ENCODE assay signal across 16 mouse cellular contexts in the genomic region with DNA sequence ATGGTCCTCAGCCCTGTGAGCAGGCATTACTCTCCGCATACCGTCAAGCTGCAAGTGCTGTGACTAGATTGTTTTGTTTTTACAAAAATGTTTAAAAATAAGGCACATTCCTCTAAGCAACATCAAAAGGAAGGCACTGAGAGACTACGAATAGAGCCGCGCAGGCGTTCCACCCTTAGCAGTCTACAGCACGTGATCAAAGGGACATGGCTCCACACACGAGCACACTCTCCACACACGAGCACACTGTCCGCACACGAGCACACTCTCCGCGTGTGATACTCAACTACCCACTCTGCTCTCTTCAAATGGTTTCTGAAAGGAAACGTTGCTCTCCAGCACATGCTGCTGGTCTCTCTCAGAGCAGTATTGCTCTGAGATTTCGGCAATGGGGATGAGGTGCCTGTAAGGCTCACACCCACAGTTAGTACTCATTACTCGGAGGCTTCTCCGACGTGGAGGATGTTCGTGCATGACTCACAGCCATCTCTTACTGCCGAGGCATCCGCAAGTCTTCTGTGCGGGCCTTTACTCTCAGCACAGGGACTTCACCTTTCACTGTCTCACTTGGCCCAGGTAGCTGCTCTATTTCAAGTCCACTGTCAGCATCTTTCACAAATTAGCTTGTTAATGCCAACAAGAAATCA. TPM values are rescaled to one million over a fixed set of nuclear protein-coding genes. Genes with fewer than 3 reads are reported as not detected.
DNase-seq lines count a peak whose midpoint lies in the region; ATAC-seq and TF ChIP-seq lines count a peak whose summit lies in the region.
"Had no signal": no experiment of that assay in that cellular context is flagged by ENCODE, and none has a peak within 500 bp of the region (broad histone marks: within the 10 kb centered on the region; RNA-seq: fewer than 3 reads in every experiment).

No protein-coding gene starts in this region.

- 91% methylated on average over 22 of the region's 22 CpGs for WGBS in forebrain, embryonic 14.5 days
- 94% methylated on average over 22 of the region's 22 CpGs for WGBS in forebrain, embryonic 11.5 days
- WGBS in macrophage (ENCODE audit: missing documents), result 86% methylated on average over 16 of the region's 22 CpGs
- WGBS in liver, embryonic 11.5 days, result 90% methylated on average over 22 of the region's 22 CpGs
- WGBS in kidney, embryonic 16.5 days, result 79% methylated on average over 22 of the region's 22 CpGs

- H3K27ac ChIP-seq in forebrain, embryonic 14.5 days (ENCODE audit: low read depth, low read length), result peak overlapping the region; percentile 30; the same call in 1 of the 2 replicates
- H3K27ac ChIP-seq in forebrain, embryonic 11.5 days (ENCODE audit: low read depth, low read length), result no peak overlapping the region
- H3K27ac ChIP-seq in ES-E14 (ENCODE audit: insufficient read depth, low read depth, low read length, poor library complexity, severe bottlenecking) (no peak overlapping the region), macrophage (peak overlapping the region; percentile 51)
- no peak overlapping the region for H3K27ac ChIP-seq in liver, embryonic 11.5 days (ENCODE audit: low read depth, low read length)
- no peak overlapping the region for H3K27ac ChIP-seq in kidney, embryonic 16.5 days (ENCODE audit: low read length)
- H3K27ac ChIP-seq: kidney, postnatal 0 days; liver, embryonic 14.5 days had no signal

- in situ Hi-C loops in ES-E14 (cut with MboI; ENCODE audit: low sequenced_read_pairs in 2 of 2, unreplicated experiment in 2 of 2), result no loop called here

- no peak for DNase-seq in forebrain, embryonic 14.5 days (ENCODE audit: low spot score)
- DNase-seq in forebrain, embryonic 11.5 days (ENCODE audit: low spot score), result no peak
- peak; percentile 35 to 38 for DNase-seq in left cerebral cortex, adult 18-20 months (ENCODE audit: low spot score in 2 of 2)
- no peak for DNase-seq in left cerebral cortex, adult 11 months (ENCODE audit: low spot score)
- no peak for DNase-seq in ES-E14 (ENCODE audit: low read depth, low spot score)
- DNase-seq in liver, embryonic 11.5 days (ENCODE audit: low spot score), result no peak
- DNase-seq: heart, postnatal 10 days; lung, postnatal 14 days; thymus, postnatal 4 days had no signal

- no peak overlapping the region for H3K4me2 ChIP-seq in forebrain, embryonic 14.5 days (ENCODE audit: low read length)
- H3K4me2 ChIP-seq in forebrain, embryonic 11.5 days (ENCODE audit: low read depth, low read length, severe bottlenecking), result no peak overlapping the region
- H3K4me2 ChIP-seq in liver, embryonic 11.5 days, result no peak overlapping the region
- no peak overlapping the region for H3K4me2 ChIP-seq in kidney, embryonic 16.5 days (replicated peaks; ENCODE audit: low read depth, low read length)
- H3K4me2 ChIP-seq: midbrain, embryonic 11.5 days had no signal

- H3K4me3 ChIP-seq in forebrain, embryonic 14.5 days (ENCODE audit: low read depth, low read length), result no peak overlapping the region
- H3K4me3 ChIP-seq in forebrain, embryonic 11.5 days (ENCODE audit: low read depth, low read length), result no peak overlapping the region
- no peak overlapping the region for H3K4me3 ChIP-seq in ES-E14 (ENCODE audit: insufficient read depth in 1 of 2, low read depth in 1 of 2, low read length in 2 of 2, poor library complexity in 1 of 2, severe bottlenecking in 1 of 2)
- H3K4me3 ChIP-seq in macrophage (ENCODE audit: inconsistent target), result no peak overlapping the region
- no peak overlapping the region for H3K4me3 ChIP-seq in liver, embryonic 11.5 days (ENCODE audit: low read depth, low read length)
- no peak overlapping the region for H3K4me3 ChIP-seq in kidney, embryonic 16.5 days (ENCODE audit: low read length)

- 0 out of 2 replicates have a peak, but pooled peaks cover 5% of the 10 kb centered on the region for H3K9me3 ChIP-seq in forebrain, embryonic 14.5 days (replicated peaks; ENCODE audit: control insufficient read depth, low read length)
- H3K9me3 ChIP-seq in forebrain, embryonic 11.5 days (ENCODE audit: control insufficient read depth, low read length), result no peaks in the 10 kb centered on the region; the same call in 1 of the 2 replicates
- H3K9me3 ChIP-seq in ES-E14 (ENCODE audit: control insufficient read depth, insufficient read depth, low read depth, low read length), result no peaks in the 10 kb centered on the region
- peaks cover 4% of the 10 kb centered on the region; the same call in 1 of the 2 replicates for H3K9me3 ChIP-seq in liver, embryonic 11.5 days (ENCODE audit: control insufficient read depth, low read length)
- peaks cover 10% of the 10 kb centered on the region; the same call in 1 of the 2 replicates for H3K9me3 ChIP-seq in kidney, embryonic 16.5 days (ENCODE audit: low read length)

- H3K9ac ChIP-seq in forebrain, embryonic 14.5 days (ENCODE audit: low read length), result no peak overlapping the region
- no peak overlapping the region for H3K9ac ChIP-seq in forebrain, embryonic 11.5 days (ENCODE audit: low read length)
- peak overlapping the region; percentile 16 for H3K9ac ChIP-seq in ES-E14 (ENCODE audit: insufficient read depth, low read depth, low read length, poor library complexity, severe bottlenecking)
- no peak overlapping the region for H3K9ac ChIP-seq in liver, embryonic 11.5 days (ENCODE audit: low read depth, low read length)
- no peak overlapping the region for H3K9ac ChIP-seq in kidney, embryonic 16.5 days (replicated peaks; ENCODE audit: low read length)
- H3K9ac ChIP-seq: liver, embryonic 14.5 days had no signal

- H3K36me3 ChIP-seq in forebrain, embryonic 14.5 days (ENCODE audit: control insufficient read depth, insufficient read depth, low read length), result peaks cover 72% of the 10 kb centered on the region
- peaks cover 26% of the 10 kb centered on the region for H3K36me3 ChIP-seq in forebrain, embryonic 11.5 days (ENCODE audit: control insufficient read depth, insufficient read depth, low read length)
- H3K36me3 ChIP-seq in ES-E14 (ENCODE audit: control insufficient read depth, insufficient read depth, low read length, poor library complexity, severe bottlenecking) (peaks cover 2% of the 10 kb centered on the region; the same call in 1 of the 2 replicates), macrophage (ENCODE audit: inconsistent target) (peaks cover 46% of the 10 kb centered on the region)
- H3K36me3 ChIP-seq in liver, embryonic 11.5 days (ENCODE audit: control insufficient read depth, insufficient read depth, low read length), result peaks cover 49% of the 10 kb centered on the region
- H3K36me3 ChIP-seq in kidney, embryonic 16.5 days (ENCODE audit: insufficient read depth, low read length), result peaks cover 79% of the 10 kb centered on the region

- H3K4me1 ChIP-seq in forebrain, embryonic 14.5 days (ENCODE audit: control insufficient read depth, insufficient read depth, low read length), result no peaks in the 10 kb centered on the region
- H3K4me1 ChIP-seq in forebrain, embryonic 11.5 days (replicated peaks; ENCODE audit: control insufficient read depth, insufficient read depth, low read length), result no peaks in the 10 kb centered on the region
- H3K4me1 ChIP-seq in ES-E14 (ENCODE audit: control insufficient read depth in 2 of 2, insufficient read depth in 2 of 2, low read length in 2 of 2, poor library complexity in 1 of 2), result peaks cover 16 to 22% of the 10 kb centered on the region in 2 experiments
- H3K4me1 ChIP-seq in liver, embryonic 11.5 days (replicated peaks; ENCODE audit: control insufficient read depth, insufficient read depth, low read length), result no peaks in the 10 kb centered on the region
- H3K4me1 ChIP-seq in kidney, embryonic 16.5 days (ENCODE audit: insufficient read depth, low read length), result no peaks in the 10 kb centered on the region

- no peak for ATAC-seq in forebrain, embryonic 14.5 days
- no peak for ATAC-seq in forebrain, embryonic 11.5 days (replicated peaks; ENCODE audit: low FRiP score)
- ATAC-seq in liver, embryonic 11.5 days (replicated peaks; ENCODE audit: low FRiP score), result no peak
- ATAC-seq in kidney, embryonic 16.5 days (ENCODE audit: low FRiP score, low TSS enrichment), result no peak
- ATAC-seq: inflammation-experienced regulatory T-cells, adult 6 months; Patski had no signal

- H3K27me3 ChIP-seq in forebrain, embryonic 14.5 days (replicated peaks; ENCODE audit: control insufficient read depth, insufficient read depth, low read length), result no peaks in the 10 kb centered on the region
- H3K27me3 ChIP-seq in forebrain, embryonic 11.5 days (ENCODE audit: control insufficient read depth, insufficient read depth, low read length), result no peaks in the 10 kb centered on the region
- H3K27me3 ChIP-seq in liver, embryonic 11.5 days (replicated peaks; ENCODE audit: control insufficient read depth, insufficient read depth, low read length), result no peaks in the 10 kb centered on the region
- H3K27me3 ChIP-seq in kidney, embryonic 16.5 days (ENCODE audit: insufficient read depth, low read length), result no peaks in the 10 kb centered on the region
- H3K27me3 ChIP-seq: Patski had no signal

- H3K79me2 ChIP-seq in macrophage (ENCODE audit: inconsistent target), result peaks cover 87% of the 10 kb centered on the region

TF ChIP-seq in ES-E14, 5 proteins besides CTCF, POLR2A, EP300 and RAD21:
- no peak for TF ChIP-seq CHD2 (IDR thresholded peaks at IDR 0.05; ENCODE audit: low read depth, low read length)
- no peak for TF ChIP-seq ZC3H11A (IDR thresholded peaks at IDR 0.05; ENCODE audit: borderline replicate concordance, low read depth, low read length)
- TF ChIP-seq HCFC1 (IDR thresholded peaks at IDR 0.05; ENCODE audit: borderline replicate concordance, insufficient read depth, low read length), result no peak
- no peak for TF ChIP-seq MAFK (IDR thresholded peaks at IDR 0.05; ENCODE audit: insufficient read depth, low read depth, low read length)
- TF ChIP-seq ZNF384 (IDR thresholded peaks at IDR 0.05; ENCODE audit: low read depth, low read length), result no peak

RNA-seq across cellular contexts. Expression of a gene that starts 37.0 kb away (rescaled TPM):
- 15.3 and 22.6 TPM in 2 replicates for polyA plus RNA-seq in forebrain, embryonic 14.5 days (2014; fragmentation: Nextera tagmentation; extraction: Ambion mirVana)
- 29.2 and 29.6 TPM in 2 replicates for polyA plus RNA-seq in forebrain, embryonic 11.5 days (2014; fragmentation: Nextera tagmentation; extraction: Ambion mirVana)
- 100 to 1,000 TPM; 127 TPM for total RNA-seq in left cerebral cortex, adult 18-20 months (2021)
- 25.3 and 38.1 TPM in 2 replicates for total RNA-seq in ES-E14 (2012; rRNA removed)
- total RNA-seq in macrophage (2018; cell fraction: chromatin; rRNA removed), result 100 to 1,000 TPM; 154 to 501 (median 335) TPM
- total RNA-seq in macrophage (2018; cell fraction: cytosol; rRNA removed), result 10 to 100 TPM; 33.2 to 88.4 (median 66.0) TPM
- 100 to 1,000 TPM in 25 of 26 experiments, 10 to 100 TPM in 1; 87.8 to 329 (median 181) TPM for total RNA-seq in macrophage (2018; cell fraction: nucleus; rRNA removed)
- 31.1 to 45.6 TPM (median 42.4 TPM) in 3 replicates for polyA plus RNA-seq in macrophage (2018)
- polyA plus RNA-seq in liver, embryonic 11.5 days (2014; fragmentation: Nextera tagmentation; extraction: Ambion mirVana), result 10.4 and 12.7 TPM in 2 replicates
- polyA plus RNA-seq in kidney, embryonic 16.5 days (2015; fragmentation: Nextera tagmentation; extraction: Ambion mirVana), result 20.1 and 22.4 TPM in 2 replicates
- polyA plus RNA-seq: inflammation-experienced regulatory T-cells, adult 6 months had no signal

Comparison
In these comparisons a context has a peak if more than half of its experiments do, and no peak if none do; other contexts are left out.
1. DNase-seq: peak in left cerebral cortex, adult 18-20 months (2 of 2); none in forebrain, embryonic 14.5 days (single experiment), forebrain, embryonic 11.5 days (single experiment), left cerebral cortex, adult 11 months (single experiment), ES-E14 (single experiment) and liver, embryonic 11.5 days (single experiment).
2. H3K27ac ChIP-seq: peak in forebrain, embryonic 14.5 days (single experiment) and macrophage (single experiment); none in forebrain, embryonic 11.5 days (single experiment), ES-E14 (single experiment), liver, embryonic 11.5 days (single experiment) and kidney, embryonic 16.5 days (single experiment).